Mouse (Mus musculus) testis, postnatal 14 days (tissue): ENCODE data around the gene Snx29.
"Not testable (repeated sequence)": the region's sequence is repeated elsewhere in the genome, so short reads cannot be mapped to it uniquely, and the experiment has no call there.

Source experiments
- DNase-seq: peaks from one replicate; pipeline ENCODE4 v3.0.0; 2021; ENCODE audit warnings: low spot score

The Snx29 gene

DNA sequence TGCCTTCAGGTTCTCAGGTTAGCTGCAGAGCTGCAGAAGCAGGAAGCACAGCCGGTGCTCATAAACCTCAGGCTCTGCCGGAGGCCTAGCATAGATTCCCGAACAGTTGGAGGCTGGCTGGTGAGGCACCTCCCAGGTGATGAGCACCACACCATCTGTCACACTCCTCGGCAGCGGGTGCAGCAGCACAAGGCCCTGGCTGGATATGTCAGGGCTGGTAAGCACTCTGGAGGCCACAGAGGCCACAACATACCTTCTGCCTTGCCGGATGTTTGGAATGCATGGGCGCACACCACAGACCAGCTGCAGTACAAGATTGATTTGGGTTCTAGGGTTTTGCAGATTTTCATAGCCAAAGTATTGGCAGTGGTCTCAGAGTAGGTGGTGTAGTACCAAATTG, 172.2 kb downstream of the Snx29 start:
- DNase-seq = no peak

DNA sequence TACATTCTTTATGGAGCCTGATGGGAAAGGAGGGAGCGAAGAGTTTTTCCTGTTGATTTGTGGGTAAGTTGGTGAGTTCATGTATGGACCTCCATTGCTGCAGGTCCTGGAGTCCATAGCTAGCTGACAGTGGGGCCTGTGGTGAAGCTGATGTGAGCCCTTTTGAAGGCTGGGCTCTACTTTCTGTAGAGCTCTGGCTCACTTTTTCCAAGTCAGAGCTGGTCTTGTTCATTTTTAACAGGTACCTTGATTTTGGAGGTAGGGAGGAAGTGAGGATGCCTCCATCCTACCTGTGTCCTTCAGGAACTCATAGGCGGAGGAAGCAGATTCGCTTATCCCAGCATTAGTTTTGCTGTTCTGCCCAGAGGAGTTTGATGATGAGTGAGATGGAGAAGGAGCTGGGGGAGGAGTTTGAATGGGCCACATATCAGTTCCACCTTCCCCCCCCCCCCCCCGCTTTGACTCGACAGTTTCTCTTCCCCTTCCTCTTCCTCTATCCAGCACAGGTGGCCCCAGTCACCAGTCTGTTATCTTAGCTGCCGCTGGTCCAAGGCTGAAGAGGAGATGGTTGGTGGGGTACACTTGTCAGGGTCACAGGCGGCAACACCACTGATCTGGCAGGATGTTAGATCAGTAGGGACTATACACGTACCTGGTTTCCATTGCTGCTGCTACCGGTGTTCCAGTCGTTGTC, 173.4 kb downstream of the Snx29 start:
- DNase-seq = no peak

DNA sequence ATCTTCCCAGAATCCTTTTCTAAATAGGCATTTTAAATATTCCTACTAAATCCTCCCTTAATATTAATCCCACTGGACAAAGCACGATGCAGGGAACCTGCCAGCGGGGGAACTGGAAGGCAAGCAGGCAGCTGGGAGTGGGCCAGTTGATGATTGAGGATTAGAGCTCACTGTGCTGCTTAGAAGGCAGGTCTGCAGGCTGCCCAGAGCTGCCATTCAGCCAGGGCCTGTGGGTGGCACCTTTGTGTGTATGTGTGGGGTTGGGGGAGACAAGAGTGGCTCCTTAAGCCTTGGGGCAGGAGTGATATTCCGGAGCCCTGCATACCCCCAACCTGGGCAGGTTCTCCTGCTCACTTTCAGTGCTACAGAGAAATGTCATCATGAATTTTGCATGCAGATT, 174.0 kb downstream of the Snx29 start:
- no peak for DNase-seq

- no peak for DNase-seq
Measured at GRCm38 (mm10) chr16:11500061-11500460, 177.4 kb downstream of the Snx29 start.

DNA sequence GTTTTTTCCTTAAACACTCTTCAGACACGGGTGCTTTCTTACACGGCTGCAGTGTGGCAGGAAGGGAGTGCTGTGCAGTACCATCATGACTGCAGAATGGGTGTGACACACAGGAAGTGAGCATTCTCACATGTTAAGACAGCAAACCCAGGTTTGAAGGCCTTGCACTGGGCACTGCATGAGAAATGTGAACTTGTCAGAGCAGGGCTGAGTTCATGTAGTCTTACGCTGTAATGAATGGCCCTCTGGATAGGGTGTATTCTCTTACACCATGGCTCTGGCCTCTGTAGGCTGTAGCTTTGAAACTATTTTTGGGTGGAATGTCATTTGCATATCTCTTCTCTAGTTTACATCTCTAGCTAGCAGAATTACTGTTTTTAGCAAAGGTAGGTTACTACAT, 178.4 kb downstream of the Snx29 start:
- no peak for DNase-seq

DNA sequence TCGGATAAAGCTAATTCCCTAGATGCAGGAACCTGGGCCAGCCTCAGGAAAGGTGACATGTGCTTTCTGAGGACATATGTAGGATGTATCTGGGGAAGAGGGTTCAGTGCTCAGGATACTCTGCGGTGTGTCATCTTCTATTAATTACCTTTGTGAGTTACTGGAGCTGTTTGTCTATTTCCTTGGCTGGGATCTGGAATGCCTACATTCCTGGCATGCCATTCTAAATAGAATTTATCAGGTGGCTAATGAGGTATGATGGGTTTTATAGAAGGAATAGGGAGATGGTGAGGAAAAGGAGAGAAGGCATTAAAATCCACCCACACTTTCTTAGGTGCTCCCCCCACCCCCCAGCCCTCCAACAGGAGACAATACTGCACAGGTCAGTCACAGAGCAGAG, 178.9 kb downstream of the Snx29 start:
- no peak for DNase-seq

- no peak for DNase-seq
Measured at GRCm38 (mm10) chr16:11504666-11505491, 182.2 kb downstream of the Snx29 start.

DNA sequence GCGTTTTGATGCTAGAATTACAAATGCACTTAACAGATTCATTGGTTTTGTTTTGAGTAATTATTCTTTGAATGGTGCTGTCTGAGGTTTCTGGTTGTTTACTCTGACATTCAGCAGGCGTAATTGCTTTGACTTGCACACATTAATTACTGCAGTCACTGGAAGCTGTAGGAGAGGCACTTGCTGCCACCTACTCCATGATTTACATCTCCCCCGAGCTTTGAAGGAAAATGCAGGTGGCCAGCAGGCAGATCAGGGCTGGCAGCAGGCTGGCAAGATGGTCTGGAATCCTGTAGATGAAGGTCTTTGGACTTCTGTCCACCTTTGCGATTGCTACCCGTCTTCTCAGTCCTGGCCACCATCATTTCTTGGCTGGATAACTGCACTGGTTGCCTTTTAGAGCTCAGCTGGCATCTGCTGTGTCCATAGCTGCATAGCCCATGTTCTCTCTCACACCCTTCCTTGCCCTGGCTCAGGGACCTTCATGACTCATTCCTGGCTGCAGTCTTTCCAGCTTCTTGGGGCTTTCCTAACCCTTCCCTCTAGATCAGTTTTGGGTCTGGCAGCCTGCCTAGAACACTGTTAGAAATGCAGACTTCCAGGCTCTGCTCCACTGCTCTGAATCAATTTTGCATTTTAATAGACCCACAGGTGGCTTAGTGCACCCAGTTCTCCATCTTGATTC, 182.9 kb downstream of the Snx29 start:
- peak; percentile 62 for DNase-seq

DNA sequence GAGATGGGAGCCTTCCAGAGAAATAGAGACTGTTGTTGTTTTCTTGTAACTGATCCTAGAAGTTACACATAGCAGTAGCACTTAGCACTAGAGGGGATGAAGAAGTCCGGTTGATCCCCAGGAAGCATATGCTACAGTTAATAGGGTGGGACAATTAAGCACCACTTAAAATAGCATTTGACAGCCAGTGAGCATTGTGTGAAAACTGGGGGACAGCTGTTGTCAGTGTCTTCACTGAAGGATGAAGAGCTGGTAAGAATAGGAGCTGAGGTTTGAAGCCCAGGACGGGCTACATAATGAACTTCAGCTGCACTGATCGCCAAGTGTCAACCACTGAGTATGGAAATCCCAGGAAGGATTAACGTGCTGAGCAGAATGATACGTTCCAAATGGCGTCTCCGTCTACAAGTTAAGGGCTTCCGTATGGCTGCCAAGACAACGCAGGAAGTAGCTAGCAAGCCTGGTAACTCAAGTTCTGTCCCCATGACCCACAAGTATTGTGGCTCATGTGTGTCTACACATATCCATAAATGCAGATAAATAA, 184.6 kb downstream of the Snx29 start:
- no peak for DNase-seq

DNA sequence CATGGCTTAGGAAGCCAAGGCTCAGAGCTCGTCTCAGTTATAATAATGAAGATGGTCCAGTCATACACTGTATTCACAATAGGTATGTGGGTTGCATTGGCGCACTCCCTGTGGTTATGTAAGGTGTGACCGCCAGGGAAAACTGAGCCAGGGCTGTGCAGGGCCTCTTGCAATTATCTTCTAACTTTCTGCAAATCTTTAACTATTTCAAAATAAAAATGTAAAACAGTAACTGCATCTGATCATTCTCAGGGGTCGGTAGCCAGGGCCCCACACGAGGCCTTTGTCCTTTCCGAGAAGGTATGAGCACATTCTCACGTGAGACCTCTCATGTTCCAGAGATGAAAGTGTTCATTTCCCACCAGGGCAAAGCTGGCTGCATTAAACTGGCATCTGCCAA, 185.6 kb downstream of the Snx29 start:
- DNase-seq = no peak

GRCm38 (mm10) chr16:11510416-11510815, 187.7 kb downstream of the Snx29 start:
- no peak for DNase-seq

DNA sequence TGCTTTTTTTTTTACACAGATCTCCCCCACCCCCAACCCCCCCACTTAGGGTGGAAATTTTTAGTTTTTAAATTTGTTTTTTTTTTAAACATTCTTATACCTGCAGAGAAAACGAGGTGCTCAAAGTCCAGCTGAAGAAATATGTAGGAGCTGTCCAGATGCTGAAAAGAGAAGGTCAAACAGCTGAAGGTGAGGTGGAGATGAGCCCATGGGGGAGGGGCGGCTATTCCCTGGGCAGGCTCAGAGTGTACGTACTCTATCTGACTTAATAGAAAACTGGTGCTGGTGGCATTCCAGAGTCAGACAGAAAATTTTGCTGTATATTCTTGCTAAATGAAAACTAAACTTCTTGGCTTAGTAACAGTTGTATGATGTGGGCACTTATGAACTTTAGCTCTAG, 188.1 kb downstream of the Snx29 start:
- no peak for DNase-seq

- not testable (repeated sequence) for DNase-seq
Measured at GRCm38 (mm10) chr16:11511696-11512095, 189.0 kb downstream of the Snx29 start.

DNA sequence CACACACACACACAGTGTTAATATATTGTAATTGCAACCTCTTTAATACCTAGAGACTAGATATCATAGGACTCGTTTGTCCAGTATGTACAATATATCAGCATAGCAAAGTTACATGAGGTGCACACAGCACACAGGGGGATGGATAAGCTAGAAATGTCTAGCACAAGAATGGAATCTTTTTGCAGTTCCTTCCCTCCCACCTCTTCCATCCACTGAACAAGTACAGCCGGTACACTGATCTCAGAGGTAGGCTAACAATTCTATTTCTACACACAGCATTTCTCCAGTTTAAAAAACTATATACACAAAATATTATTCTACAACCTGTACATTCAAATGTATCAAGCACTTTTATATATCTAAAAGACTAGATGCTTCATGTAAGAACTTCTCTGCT, 194.0 kb downstream of the Snx29 start:
- no peak for DNase-seq

DNA sequence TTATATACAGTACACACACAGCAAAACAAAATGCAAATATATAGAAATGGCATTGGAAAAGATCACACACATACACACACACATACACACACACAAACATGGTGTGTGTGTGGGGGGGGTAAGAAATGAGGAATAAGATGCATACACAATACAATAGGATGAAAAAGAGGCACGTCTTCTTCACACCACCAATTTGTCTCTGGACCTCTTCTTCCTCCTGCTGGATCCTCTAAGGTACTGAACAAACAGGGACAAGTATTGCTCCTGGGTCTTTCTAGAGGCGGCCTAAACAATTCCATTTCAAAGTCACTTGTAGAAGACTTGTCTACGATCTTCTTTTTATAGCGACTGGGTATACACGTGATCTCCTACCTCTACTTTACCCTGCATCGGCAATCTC, 194.7 kb downstream of the Snx29 start:
- DNase-seq = no peak

- no peak for DNase-seq
Measured at GRCm38 (mm10) chr16:11518803-11519498, 196.2 kb downstream of the Snx29 start.

GRCm38 (mm10) chr16:11526104-11526786, 203.5 kb downstream of the Snx29 start:
- no peak for DNase-seq

GRCm38 (mm10) chr16:11526996-11527395, 204.3 kb downstream of the Snx29 start:
- no peak for DNase-seq

GRCm38 (mm10) chr16:11530466-11531194, 207.9 kb downstream of the Snx29 start:
- no peak for DNase-seq

DNA sequence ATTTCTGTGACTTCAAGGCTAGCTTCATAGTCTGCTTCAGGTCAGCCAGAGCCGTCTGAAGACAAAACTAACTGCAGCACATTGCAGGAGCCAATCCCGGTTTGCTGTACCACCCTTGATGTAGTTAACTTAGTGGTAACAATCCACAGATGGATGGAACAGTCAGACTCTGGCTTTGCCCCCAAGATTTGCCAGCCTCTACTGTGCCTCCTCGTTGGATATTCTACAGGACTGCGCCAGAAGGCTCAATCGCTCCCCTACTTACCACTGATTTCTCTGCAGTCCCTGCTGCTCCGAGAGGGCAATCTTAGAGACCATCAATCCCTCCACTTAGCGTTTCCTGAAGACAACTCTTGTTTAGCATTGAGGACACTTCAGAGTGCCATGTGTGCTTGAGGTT, 208.7 kb downstream of the Snx29 start:
- no peak for DNase-seq

GRCm38 (mm10) chr16:11532592-11532991, 209.9 kb downstream of the Snx29 start:
- peak; percentile 74 for DNase-seq
